Mouse (Mus musculus) left cerebral cortex, adult 8-10 months (tissue): ENCODE measurements at regions not wholly inside any gene's neighbourhood (a gene's known extent, or its start where the extent isn't known, plus 50 kb on each side); places are given as distances from the start of the nearest gene placed in this dataset.

ENCODE experiments used
- DNase-seq, 2 experiments: peaks; one replicate each; pipeline ENCODE4 v3.0.0; 2022; ENCODE audit warnings: low spot score in 2 of 2

GRCm38 (mm10) chr2:51799856-51800255 lies 135.1 kb downstream of the Rbm43 start:
- DNase-seq: no peak

GRCm38 (mm10) chr2:51822976-51823375 lies 112.0 kb downstream of the Rbm43 start:
- DNase-seq: no peak

DNA sequence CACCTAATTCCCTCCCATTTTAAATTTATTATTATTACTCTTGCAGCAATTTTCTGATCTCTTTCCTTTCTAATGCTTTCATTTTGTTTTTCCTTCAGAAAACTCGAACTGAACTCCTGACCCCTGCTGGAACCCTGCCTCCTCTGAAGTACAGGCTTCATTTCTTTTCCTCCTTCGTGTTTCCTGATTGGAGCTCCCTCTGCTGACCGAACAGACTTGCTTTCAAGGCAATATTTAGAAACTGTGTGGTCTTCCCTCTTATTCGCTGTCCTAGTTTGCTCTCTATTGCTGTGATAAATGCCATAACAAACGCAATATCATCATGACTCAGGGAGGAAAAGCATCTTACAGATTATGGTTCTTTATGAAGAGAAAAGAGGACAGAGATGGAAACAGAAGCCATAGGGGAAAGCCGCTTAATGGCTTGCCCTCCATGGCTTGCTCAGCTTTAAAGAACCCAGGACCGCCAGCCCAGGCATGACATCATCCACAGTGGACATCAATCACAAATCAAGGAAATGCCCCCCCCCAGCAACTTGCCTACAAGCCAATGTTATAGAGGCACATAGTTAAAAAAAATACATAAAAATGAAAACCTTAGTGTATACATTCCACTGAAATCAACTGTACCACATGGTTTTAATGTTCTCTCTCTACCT lies 104.5 kb downstream of the Rbm43 start:
- DNase-seq: no peak

DNA sequence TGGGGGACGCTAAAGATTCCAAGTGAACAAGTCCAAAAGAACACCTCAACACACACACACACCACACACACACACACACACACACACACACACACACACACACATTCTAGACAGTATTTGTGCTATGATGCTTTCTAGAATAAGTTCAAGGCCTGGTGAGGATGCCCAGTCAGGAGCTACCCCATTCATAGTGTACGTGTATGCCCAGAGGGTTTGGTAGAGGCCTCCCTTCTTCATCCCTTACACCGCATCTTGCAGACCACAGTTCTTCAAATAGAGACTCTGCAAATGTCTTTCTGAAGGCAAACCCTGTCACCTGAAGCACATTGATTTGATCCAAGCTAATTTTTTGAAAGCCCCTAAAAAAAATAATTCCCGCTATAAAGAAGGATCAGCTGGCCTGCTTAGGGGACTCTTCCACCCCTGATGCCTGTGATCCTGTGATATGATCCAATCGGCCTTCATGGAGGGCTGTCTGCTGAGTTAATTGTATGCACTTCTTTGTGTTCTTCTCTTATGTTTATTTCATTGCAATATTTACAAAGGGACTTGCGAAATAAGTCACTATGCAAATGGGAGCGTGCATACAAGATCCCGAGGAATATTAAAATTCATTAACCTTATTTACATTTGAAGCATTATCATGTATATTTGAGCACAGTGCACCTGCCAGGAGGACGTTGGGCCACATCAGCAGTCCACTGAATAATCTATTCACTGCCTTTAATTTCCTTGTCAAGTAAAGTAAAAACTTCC lies 103.8 kb downstream of the Rbm43 start:
- no peak for DNase-seq

DNA sequence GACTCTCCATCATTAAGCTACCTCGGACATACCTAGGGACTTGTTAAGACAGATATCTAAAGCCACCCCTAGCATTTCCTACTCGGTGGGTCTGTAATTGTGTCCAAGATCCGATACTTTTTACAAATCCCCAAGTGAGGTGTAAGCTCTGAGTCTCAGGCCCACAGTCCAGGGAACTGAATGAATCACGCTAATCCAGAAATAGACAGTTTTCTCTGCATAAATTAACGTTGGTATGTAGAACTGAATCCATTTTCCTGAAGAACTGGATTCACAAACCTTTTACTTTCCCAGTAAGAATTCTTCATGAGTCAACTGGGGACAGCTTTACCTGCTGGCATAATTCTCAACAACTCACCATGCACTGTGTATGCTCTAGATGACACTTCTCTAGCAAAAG lies 97.1 kb downstream of the Rbm43 start:
- no peak for DNase-seq

- DNase-seq: no peak
Observed at GRCm38 (mm10) chr2:51840808-51841207, 94.2 kb downstream of the Rbm43 start.

DNA sequence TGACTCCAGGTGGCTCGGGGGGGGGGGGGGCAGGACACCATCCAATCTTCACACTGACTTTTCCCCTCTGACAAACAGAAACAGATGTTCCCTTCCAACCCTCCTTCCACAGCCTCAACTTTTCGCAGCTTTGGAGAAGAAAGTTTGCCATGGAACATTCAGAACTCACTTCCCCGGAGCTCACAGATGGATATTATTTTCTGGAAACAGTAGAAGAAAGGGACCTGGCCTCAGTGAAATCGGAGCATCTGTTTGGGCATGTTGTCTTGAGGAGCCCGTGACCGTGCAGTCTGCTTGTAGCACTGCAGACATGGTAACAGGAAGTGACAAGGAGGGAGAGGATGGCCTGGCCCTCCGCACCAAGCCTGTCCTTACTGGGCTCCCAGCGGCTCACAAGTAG lies 90.1 kb downstream of the Rbm43 start:
- DNase-seq: no peak

- DNase-seq: no peak
Observed at GRCm38 (mm10) chr2:51847556-51847955, 87.4 kb downstream of the Rbm43 start.

DNA sequence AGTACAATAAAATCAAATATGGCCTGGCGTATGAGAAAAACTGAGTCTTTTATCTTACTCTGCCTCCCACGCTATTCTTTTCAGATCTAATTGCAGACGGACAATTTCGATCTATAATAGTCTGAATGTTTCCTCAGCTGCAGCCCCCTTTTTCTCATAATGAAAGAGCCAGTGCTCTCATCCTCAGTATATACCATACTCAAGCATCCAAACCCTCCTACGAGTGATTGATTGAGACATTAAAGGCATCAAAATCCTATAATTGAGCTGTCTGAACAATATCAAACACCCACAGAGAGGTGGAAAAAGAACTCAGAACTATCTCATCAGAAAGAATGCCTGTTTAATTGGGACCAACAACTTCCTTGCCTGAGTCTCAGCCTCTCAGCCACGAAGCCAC lies 87.0 kb downstream of the Rbm43 start:
- DNase-seq: no peak

- no peak for DNase-seq
Observed at GRCm38 (mm10) chr2:51848491-51848890, 86.5 kb downstream of the Rbm43 start.

GRCm38 (mm10) chr2:51850581-51850980 lies 84.4 kb downstream of the Rbm43 start:
- DNase-seq: no peak

DNA sequence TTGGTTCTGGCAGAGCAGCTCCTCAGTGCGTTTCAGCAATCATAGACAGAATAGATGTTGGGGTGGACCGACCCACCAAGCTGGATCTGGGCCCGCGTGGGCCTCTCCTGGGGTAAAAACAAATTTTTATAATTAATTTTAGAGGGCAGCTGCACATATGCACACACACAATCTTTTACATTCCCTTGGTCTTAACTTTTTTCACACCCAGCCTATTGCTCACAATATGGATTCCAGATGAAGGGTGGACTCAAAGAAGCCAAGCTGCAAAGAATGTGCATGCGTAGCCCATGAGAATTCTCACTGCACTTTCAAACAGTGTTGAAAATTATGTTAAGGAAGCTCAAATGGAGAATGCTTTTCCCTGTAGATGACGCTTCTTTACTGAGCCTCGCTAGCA lies 83.3 kb downstream of the Rbm43 start:
- no peak for DNase-seq

DNA sequence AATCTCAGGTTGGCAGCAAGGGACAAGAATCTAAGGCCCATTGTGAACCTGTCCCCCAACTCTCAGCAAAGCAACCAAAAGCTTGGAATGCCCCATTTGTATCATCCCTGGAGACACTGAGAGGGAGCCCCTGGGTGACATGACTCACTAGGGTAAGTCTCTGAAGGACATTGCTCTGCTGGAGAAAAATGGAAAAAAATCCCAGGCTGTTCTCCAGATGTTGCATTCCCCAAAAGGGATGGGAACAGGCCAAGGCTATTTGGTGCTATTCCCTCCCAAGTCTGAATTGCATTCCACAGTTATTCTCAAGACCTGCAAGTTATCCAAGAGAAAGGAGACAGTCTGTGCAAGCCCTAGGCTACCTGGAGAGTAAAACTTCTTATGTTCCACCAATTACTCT lies 77.7 kb downstream of the Rbm43 start:
- DNase-seq: no peak

DNA sequence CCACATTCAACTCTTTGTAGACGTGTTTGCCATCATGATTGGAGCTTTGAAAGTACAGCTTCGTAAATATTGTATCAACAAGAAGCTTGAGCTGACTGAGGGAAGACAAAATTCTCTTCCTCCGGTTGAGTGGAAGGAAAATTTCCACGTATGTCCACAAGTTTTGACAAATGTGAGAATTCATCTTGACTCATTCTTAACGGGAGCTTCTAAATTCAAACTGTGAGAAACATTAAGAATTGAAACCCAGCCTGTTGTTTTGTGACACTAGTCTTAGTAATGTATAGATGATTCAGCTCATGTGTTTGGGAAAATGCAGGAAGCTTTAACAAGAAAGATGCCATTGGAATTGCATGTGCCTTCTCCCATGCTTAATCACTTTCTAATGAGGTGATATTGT lies 68.9 kb downstream of the Rbm43 start:
- DNase-seq: no peak

GRCm38 (mm10) chr2:51868878-51869510 lies 66.0 kb downstream of the Rbm43 start:
- no peak for DNase-seq

- DNase-seq: no peak
Observed at GRCm38 (mm10) chr2:51871571-51871970, 63.4 kb downstream of the Rbm43 start.
